Mouse (Mus musculus) CH12.LX (cell line): ENCODE data around the gene Man2a1.

Source experiments
- CTCF ChIP-seq, 2 experiments: IDR thresholded peaks in 1 of 2; conservative IDR thresholded peaks in 1 of 2; 2 replicates each; pipeline ENCODE4 v1.5.1; 2011 to 2012; ENCODE audit warnings: low read depth in 2 of 2, low read length in 2 of 2, improper control_type of control experiment in 1 of 2, inconsistent platforms in 1 of 2, mild to moderate bottlenecking in 1 of 2, moderate library complexity in 1 of 2
- EP300 ChIP-seq: IDR thresholded peaks from 2 replicates; pipeline ENCODE4 v1.6.1; 2011; ENCODE audit warnings: low read length, improper control_type of control experiment
- POLR2A ChIP-seq: IDR thresholded peaks from 2 replicates; pipeline ENCODE4 v1.6.1; 2011; ENCODE audit warnings: low read depth, mild to moderate bottlenecking, improper control_type of control experiment, low read length
- TCF12 ChIP-seq: IDR thresholded peaks from 2 replicates; pipeline ENCODE4 v1.6.1; 2014; ENCODE audit warnings: low read depth, mild to moderate bottlenecking, inconsistent platforms, low read length, improper control_type of control experiment
- UBTF ChIP-seq: IDR thresholded peaks from 2 replicates; pipeline ENCODE4 v1.6.1; 2012; ENCODE audit warnings: low read depth, mild to moderate bottlenecking, inconsistent platforms, low read length, improper control_type of control experiment, moderate library complexity

DNA sequence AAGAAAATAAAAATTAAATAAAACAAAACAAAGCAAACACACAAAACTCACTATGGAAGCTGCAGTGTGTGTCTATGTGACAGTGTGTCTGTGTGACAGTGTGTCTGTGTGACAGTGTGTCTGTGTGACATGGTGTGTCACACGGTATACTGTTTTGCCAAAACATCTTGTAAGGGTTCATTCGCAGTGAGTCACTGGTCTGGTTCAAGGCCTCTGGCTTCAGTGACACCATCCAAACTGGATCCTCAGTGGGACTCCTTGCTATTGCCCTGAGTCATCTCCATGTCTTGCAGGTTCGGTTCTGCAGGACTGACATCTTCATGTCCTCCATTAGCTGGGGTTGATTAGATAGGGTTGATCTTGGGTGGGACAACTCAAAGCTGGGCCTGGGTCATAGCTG, 191.5 kb downstream of the Man2a1 start:
- no peak for TF ChIP-seq CTCF (conservative IDR thresholded peaks at IDR 0.05 in 1 of 2, IDR thresholded peaks at IDR 0.05 in 1 of 2; ENCODE audit: low read depth in 2 of 2, low read length in 2 of 2)
- TF ChIP-seq TCF12: no peak
- TF ChIP-seq UBTF: no peak
- no peak for TF ChIP-seq POLR2A
- TF ChIP-seq EP300: no peak
